Mouse (Mus musculus): ENCODE data around the gene 4932438H23Rik. TPM values are rescaled to one million over a fixed set of nuclear protein-coding genes. Genes with fewer than 3 reads are reported as not detected.
A peak's percentile ranks its signal among the peaks of the same experiment; 100 is the strongest.
"Not testable (repeated sequence)": the region's sequence is repeated elsewhere in the genome, so short reads cannot be mapped to it uniquely, and the experiment has no call there.

The 4932438H23Rik gene
- total RNA-seq, 2 experiments from 2014 or later = 0.31 to 0.40 TPM

DNA sequence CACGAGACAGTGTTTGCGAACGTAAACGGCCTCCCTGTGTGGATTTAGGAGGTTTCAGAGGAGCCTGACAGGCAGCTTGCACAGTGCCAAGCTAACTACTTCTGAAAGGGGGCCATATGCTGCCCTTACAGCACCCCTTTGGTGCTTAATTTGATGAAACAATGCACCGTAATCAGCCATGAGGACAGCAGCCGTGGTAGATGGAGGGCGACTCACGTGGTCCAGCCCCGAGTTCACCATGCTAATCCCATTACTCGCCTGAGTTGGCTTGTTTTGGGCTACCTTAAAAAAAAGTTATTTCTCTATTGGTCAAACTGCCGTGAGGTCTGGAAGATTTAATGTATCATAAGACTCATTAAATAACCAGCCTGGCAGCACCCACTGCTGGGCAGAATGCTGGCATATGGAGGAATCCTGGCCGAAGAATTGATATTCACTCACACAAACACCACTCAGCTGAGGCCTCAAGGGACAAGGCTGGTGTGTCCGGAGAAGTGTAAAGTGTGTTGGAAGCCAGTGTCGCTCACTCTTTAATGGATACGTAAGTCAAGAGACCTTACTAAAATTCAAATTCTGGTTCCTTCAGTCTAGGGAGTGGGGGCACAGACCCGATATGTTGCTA, 4.6 kb upstream of the 4932438H23Rik start:
- no peak for DNase-seq (ENCODE audit: low spot score in 2 of 2)

DNA sequence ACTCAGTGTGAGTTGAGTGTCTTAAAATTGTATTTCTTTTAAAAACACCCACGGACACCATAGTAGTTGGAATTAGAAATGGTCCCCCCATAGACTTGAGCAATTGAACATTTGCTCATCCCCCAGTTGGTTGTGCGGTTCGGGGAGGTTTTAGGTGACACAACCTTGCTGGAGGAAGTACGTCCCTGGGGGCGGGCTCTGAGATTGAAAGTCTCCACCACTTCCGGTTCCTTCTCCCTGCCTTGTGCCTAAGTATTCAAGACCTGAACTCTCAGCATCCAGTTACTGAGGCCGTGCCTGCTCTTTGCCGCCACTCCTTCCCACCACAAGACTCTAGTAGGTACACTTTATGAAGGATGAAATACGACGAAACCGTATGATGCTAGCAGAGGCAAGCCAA, 2.9 kb upstream of the 4932438H23Rik start:
- DNase-seq (ENCODE audit: low spot score in 2 of 2) = no peak

DNA sequence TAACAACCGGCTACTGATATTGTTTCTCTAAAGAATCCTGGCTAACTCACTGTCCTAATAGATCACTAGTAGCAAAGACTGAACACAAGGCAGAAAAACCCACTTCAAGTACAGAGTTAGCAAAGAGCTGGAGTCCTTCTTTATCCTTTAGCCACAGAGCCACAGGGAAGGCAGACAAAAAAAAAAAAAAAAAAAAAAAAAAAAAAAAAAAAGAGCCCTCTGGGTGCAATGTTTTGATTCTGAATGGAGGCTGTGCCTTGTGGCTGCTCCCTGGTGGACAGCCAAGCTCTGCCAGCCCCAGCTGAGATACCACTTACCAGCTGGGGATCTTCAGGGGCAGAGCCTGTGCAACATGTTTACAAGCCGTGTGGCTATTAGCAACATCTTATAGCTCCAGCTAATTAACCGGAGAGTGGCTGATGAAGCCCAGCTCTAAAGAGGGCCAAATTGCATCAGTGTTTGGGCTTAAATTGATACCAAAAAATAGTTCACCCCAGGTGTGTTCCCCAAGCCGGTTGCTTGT, 2.1 kb upstream of the 4932438H23Rik start:
- no peak for DNase-seq (ENCODE audit: low spot score in 2 of 2)

DNA sequence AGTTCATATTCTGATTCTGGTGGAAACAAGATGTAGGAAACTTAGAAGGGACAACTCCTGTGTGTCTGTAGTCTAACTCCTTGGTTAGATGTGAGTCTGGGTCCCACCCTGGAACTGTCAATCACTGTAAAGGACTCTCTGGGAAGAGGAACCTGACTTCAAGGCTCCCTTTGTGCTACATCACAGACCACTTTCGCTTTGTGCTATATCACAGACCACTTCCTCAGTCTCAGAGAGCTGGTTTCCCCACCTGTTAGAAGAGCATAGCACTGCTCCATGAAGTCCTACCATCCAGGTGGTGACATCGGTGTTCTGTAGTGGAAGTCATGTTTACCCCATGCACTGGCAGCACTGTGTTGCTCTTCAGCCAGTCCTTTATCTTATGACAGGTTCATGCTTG, 1.1 kb upstream of the 4932438H23Rik start:
- no peak for DNase-seq (ENCODE audit: low spot score in 2 of 2)

DNA sequence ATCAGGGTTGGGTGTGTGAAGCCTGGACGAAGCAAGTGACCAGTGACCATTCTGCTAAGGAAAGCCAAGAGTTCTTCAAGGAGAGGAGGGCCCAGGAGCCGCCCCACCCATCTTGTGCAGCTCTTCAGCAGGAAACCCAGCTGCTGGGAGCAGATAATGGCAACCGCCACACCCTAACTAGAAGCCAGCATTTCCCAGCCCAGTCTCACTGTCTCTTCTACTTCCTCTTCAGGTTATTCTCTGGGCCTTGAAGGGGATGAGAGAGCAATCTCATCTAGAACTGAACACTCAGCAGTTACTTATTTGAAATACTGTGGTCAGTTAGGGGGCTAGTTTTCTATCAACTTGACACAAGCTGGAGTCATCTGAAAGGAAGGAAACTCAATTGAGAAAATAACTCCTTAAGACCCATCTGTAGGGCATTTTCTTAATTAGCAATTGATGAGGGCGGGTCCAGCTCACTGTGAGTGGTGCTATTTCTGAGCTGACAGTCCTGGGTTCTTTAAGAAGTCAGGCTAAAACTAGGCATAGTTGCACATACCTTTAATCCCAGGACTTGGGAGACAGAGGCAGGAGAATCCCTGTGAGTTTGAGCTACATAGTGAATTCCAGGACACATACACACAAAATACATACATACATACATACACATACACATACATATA, 8.1 kb downstream of the 4932438H23Rik start:
- DNase-seq (ENCODE audit: low spot score in 2 of 2) = no peak

DNA sequence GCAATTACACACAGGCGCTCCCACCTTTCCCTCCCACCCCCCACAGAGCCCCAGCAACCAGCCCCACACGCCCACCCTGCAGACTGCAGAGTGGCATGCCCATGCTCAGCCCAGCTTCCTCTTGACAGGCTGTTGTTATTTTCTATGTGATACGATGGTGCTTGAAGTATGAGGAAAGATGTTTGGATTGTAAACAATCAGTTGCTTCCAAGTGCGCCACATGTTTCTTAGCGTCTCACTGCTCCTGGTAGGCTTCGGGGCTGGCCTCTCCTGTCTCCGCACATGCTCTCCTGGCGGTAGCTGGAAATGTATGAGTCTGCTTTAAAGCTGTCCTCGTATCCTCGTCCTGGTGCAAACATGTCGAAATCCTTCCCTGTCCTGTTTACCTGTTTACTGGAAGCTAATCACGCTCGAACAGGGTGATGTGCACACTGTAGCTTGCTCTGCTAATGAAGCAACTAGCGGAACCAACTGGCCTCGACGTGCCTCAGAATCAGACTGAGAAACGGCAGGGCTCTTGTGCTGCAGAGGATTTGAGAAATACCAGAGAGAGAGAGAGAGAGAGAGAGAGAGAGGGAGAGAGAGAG, 9.6 kb downstream of the 4932438H23Rik start:
- DNase-seq (ENCODE audit: low spot score in 2 of 2) = no peak

DNA sequence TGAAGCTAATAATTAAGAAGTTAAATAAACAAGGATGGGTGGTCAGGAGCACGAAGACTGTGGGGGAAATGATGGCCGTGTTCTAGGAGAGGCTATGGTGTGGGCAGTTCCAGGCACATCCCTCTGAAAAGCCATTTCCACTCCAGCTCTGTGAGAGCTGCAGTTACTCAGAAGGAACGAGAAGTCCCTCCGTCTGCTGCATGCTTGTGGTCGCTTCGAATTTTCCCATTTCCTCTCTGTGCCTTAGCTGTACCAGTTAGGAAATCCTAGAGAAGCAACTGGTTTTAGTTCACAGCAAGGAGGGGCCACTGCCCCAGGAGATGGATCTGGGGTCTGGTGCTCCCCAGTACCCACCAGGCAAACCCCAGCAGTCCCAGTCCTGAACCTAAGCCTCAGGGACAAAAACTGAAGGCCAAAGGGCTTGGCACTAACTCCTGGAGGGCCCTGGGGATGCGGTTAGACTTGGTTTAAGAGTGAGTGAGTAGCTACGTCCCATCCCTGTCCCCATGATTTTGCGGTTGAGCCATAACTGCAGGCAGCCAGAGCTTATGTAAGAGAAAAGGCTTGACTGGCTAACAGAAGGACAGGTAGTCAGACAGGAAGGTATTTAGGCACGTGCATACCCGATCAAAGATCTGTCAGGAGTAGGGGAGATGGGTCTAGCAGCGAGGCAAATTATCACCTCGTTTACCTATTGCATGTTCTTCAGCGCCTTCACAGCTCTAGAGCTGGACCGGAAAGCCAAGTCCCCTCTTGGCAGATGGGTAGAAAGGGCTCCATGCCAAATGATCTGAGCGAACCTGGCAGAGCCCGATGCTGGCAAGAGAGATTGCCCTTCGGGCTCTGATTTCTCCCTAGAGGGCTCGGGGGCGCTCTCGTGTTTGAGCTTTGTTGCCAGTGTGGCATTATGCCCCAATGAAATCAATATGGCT, 10.3 kb downstream of the 4932438H23Rik start:
- DNase-seq (ENCODE audit: low spot score in 2 of 2) = no peak

DNA sequence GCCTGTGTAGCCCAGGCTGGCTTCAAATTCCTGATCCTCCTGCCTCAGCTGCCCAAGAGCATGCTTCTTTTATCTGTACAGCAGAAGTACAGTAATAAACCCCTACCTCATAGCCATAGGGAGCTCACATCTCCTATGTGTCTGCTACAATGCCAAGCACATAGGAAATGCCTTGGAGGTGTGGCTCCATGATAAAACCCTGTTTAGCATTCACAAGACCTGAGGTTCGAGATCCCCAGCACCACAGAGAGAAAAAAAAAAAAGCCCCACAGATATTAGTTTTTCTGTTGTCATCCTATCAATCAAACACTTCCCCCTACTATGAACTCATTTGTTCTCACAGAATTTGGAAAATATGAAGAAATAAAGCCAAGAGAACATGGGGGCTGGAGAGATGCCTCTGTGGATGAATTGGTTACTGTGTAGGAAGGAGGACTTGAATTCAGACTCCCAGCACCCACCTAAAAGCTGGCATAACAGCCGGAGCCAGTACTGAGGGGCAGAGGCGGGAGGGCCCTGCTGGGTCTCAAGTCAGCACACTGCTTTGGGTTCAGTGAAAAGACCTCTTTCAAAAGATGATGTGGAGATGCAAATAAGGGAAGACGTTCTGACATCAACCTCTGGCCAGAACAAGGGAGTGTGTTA, 11.8 kb downstream of the 4932438H23Rik start:
- no peak for DNase-seq (ENCODE audit: low spot score in 2 of 2)

DNA sequence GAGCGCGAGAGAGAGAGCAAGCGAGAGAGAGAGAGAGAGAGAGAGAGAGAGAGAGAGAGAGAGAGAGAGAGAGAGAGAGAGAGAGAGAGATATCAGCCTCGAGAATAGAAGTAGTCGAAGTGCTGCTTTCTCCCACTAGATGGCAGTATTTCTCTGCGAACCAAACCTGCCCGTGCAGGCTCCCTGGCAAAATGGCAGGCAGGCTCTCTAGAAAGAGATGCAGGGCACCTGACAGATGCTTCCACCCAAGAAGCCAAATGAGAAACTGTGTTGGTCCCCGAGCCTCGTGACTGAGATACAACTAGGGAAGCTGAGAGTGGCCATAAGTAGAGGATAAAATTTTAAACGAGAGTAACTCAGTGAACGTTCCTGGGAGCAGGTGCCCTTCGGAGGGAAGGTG, 13.4 kb downstream of the 4932438H23Rik start:
- peak in 1 of 2 experiments; percentile 37 for DNase-seq (ENCODE audit: low spot score in 2 of 2)

DNA sequence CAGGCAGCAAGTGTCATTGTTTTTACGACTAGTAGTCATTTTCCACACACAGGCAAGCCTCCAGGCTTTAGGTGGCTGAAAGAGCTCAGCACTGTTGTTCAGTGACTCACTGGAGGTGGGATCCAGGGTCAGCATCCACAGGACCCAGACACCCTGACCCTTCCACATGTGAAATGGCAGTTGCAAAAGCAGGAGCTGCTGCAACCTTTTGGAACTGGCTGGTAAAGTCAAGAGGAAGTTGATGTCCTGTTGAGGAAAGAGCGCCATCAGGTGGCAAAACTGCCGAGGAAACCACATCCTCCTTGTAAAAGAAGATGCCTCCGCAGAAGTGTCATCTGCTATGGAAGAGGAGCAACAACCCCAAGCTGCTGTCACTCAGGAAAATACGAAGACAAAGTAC, 18.7 kb downstream of the 4932438H23Rik start:
- DNase-seq (ENCODE audit: low spot score in 2 of 2) = no peak

DNA sequence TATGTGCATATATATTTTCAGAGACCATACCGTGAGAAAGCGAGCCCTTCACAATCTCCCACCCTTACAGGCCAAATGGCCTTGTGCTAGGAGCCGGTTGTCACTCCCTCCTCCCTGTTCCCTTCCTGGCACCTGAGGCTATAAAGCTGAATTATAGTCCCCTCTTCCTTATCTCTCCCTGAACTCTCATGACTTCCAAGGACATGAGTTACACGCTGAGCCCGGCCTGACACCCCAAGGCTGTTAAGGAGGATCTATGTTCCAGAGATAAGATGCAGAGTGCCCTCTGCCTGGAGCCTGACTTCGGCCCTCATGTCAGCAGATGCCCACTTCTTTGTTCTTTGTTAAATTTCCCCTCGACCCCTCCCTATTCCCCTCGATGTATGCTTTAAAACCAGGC, 19.5 kb downstream of the 4932438H23Rik start:
- not testable (repeated sequence) for DNase-seq (ENCODE audit: low spot score in 2 of 2)

DNA sequence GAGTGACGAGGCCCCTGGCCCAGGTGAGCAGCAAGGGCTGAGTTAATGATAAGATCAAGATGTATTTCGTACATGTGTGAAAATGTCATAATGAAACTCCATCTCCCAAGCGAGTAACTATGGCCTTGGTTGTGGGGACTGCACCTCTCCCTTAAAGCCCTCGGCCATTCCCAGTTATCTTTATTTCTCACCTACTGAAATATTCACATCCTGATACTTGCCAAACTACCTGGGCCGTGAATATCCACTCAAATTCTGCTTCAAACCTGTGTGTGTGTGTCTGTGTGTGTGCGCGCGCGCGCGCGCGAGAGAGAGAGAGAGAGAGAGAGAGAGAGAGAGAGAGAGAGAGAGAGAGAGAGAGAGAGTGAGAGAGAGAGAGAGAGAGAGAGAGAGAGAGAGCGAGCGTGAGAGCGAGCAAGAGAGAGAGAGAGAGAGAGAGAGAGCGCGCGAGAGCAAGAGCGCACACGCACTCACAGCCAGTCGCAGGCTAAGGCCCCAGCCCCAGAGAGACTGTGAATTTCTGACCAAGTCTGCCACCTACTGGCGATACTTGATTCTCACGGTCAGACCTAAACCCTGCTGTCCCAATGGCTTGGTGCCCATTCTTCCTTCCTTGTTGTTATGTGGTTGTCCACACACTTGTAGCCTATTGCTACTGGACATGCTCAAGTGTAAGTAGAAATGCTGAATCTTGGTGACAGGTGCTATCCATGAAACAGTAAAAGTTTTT, 21.6 kb downstream of the 4932438H23Rik start:
- DNase-seq (ENCODE audit: low spot score in 2 of 2) = peak; percentile 60 to 78

DNA sequence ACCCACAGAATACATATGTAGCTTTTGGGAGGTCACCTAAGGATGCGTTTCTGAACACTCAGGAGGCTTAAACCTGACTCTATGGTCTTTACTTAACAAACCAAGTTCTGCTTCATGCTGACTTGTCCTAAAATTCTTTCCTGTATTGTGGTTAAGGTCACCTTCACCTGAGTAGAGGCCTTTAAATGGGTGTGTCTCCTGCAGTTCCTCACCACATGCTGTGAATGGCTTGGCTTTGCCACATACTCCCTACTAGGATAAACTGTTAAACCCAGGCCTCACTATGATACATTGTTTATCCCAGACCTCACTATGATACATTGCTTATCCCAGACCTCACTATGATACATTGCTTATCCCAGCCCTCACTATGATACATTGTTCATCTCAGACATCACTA, 22.7 kb downstream of the 4932438H23Rik start:
- no peak for DNase-seq (ENCODE audit: low spot score in 2 of 2)

DNA sequence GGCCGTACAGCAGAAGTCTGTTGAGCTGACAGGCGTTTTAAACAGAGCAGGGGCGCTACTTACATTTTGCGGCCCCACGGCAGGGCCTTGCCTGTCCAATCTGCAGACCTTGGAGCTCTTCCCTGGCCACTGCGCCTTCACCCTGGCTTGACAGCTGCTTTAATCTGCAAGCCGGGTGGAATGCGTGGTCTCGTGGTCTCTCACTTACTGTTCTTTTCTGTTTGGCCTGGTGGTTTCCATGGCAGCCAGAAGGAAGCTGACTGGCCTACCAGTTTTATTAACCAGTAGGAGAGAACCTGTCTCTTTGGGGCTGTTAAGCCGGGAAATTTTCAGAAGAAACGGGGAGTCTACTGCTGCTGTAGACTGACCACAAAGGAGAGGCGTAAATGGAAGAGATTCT, 26.0 kb downstream of the 4932438H23Rik start:
- no peak for DNase-seq (ENCODE audit: low spot score in 2 of 2)

DNA sequence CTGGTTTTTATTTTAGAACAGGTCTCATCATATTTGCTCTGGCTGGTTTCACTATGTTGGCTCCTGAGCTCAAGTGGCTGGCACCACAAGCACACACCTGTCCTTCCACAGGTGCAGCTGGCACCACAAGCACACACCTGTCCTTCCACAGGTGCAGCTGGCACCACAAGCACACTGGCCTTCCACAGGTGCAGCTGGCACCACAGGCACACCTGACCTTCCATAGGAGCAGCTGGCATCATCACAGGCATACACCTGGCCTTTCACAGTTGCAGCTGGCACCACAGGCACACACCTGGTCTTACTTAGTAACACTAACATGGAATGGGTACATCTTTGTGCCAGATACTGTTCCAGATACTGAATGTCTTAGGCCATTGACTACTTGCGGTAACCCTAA, 27.8 kb downstream of the 4932438H23Rik start:
- no peak for DNase-seq (ENCODE audit: low spot score in 2 of 2)

DNA sequence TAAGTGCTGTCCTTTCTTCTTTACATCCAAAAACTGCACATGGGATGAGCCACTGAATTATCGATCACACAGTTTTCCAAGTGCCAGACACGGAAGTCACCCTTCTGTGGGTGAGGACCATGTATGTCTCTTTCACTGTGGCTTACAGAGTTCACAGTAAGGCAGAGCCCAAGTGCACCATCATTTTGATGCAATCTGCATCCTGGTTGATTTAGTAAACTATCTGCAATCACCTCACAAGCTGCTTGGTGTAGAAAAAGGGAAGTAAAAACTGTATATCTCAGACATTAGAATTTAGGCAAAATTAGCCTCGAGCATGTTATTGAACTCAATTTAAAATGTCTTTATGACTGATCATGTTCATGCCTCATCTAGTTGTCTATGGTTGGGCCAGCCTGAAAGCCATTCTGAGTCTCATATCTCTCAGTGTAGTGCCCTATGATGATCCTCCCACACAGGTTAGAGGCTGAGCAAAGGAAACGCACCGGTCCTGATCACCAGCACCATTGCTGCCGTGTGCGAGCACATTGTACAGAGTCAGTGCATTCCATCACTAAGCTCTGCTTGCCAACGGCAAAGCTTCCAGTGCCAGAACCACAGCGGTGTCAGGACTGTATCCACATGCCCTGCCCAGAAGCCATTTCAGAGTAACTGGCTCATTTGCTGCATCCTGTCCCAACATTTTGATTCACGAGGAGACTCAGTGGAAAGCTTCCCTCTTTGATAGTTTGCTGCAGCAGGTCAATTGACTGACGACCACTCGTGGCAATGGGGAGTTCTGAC, 30.1 kb downstream of the 4932438H23Rik start:
- DNase-seq (ENCODE audit: low spot score in 2 of 2) = no peak

DNA sequence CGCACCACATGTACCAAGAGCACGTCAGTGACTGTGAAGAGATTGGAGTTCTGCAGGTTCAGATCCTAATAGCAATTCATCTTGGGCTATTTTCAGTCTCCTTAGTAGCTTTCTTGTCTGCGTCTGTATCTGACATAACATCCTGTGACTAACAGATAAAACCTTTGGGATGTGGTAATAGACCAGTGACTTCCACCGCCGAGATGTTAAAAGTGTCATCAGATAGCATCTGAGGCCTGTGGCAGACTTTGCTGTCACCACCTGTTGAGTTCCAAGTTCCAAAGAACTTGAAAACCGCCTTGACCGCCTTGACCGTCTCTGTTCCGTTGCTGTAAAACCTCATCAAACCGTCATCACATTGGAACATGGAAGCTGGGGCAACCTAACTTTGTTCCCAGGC, 31.1 kb downstream of the 4932438H23Rik start:
- no peak for DNase-seq (ENCODE audit: low spot score in 2 of 2)

DNA sequence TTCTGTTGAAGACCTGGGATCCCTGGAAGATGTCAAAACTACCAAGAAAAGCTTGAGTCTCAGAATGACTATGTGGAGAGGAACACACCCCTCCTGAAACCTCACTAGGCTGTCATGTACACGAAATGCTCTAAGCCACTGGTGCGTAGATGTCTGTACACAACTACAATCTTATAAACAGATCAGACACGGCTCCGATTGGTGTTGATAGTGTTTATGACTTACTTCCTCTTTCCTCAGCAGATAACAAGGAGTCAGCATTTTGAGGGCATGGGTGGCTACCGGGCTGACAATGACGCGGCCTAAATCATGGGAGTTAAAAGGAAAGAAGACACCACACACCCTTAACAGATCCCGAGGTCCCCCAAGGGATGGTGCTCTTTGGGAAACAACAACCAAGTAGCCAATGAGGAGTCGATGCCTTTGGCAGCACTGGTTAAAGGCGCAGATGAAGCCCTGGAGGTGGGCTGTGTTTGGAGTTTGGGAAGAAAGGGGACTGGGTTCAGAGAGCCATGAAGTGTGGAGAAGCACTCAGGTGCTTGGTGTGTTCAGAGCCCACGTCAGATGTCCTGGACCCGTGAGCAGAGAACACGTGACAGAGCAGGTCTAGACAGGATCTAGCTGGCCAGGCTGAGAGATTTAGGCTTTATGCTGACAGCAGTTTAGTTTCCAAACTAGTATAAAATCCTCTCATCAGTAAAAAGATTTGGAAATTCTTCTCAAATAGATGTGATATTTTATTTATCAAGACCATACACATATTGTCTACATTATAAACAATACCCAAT, 33.2 kb downstream of the 4932438H23Rik start:
- no peak for DNase-seq (ENCODE audit: low spot score in 2 of 2)

DNA sequence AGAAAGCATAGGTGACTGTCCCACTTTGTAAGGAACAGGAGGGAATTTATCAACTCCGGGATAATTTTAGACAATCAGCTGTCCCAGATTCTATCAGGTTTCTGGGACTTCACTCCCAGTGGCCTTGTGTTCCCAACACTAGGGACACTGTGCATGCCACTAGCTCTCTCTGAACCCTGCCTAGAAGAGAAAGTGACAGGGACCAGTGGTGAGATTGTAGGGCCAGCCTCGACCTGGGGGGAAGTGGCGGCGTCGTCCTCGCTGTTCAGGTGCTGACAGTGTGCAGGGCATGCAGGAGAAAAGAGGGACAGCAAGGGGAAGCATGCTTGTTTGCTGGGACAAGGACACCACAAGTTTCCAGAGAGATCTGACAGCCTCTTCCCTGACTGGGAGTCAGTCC, 37.2 kb downstream of the 4932438H23Rik start:
- DNase-seq (ENCODE audit: low spot score in 2 of 2) = no peak
